Mouse (Mus musculus): Measurements from ENCODE around the gene Tlr13. TPM values are rescaled to one million over a fixed set of nuclear protein-coding genes. Genes with fewer than 3 reads are reported as not detected.

Gene Tlr13
- 0.65 and 1.4 TPM in 2 replicates for polyA plus RNA-seq (2014; fragmentation: Nextera tagmentation; extraction: Ambion mirVana)

GRCm38 (mm10) chrX:106142936-106143335 is at the start of gene Tlr13:
Tlr13 (plus strand) TSS chrX:106143204.
- H3K4me2 ChIP-seq (replicated peaks; ENCODE audit: low read depth, low read length), result no peak within 1 kb of the TSS
- no peak for ATAC-seq (ENCODE audit: insufficient number of reproducible peaks, insufficient read depth, low FRiP score, low read depth)
- 87% methylated on average over 6 of the region's 6 CpGs for WGBS
- no peak within 1 kb of the TSS for H3K4me3 ChIP-seq (ENCODE audit: low read depth, low read length)
- no peak within 1 kb of the TSS for H3K27ac ChIP-seq (ENCODE audit: low read length)
- H3K36me3 ChIP-seq (ENCODE audit: control insufficient read depth, insufficient read depth, low read length), result no peaks in the 10 kb centered on the region
- H3K27me3 ChIP-seq (ENCODE audit: control insufficient read depth, insufficient read depth, low read length), result no peaks in the 10 kb centered on the region
- no peaks in the 10 kb centered on the region for H3K9me3 ChIP-seq (ENCODE audit: control insufficient read depth, low read depth, low read length)
- H3K9ac ChIP-seq (replicated peaks; ENCODE audit: low read depth, low read length), result no peak within 1 kb of the TSS
- H3K4me1 ChIP-seq (ENCODE audit: control insufficient read depth, insufficient read depth, low read length), result no peaks in the 10 kb centered on the region

GRCm38 (mm10) chrX:106105464-106105863 is 37.5 kb upstream of the Tlr13 start:
- no peaks in the 10 kb centered on the region; the same call in 1 of the 2 replicates for H3K36me3 ChIP-seq (ENCODE audit: control insufficient read depth, insufficient read depth, low read length)
- no peak overlapping the region for H3K9ac ChIP-seq (replicated peaks; ENCODE audit: low read depth, low read length)
- no peaks in the 10 kb centered on the region for H3K27me3 ChIP-seq (ENCODE audit: control insufficient read depth, insufficient read depth, low read length)
- ATAC-seq (ENCODE audit: insufficient number of reproducible peaks, insufficient read depth, low FRiP score, low read depth), result 0 out of 2 replicates have a peak, but pooled peaks have one; percentile 33
- no peaks in the 10 kb centered on the region for H3K4me1 ChIP-seq (ENCODE audit: control insufficient read depth, insufficient read depth, low read length)
- 59% methylated on average over 2 of the region's 2 CpGs for WGBS
- H3K9me3 ChIP-seq (ENCODE audit: control insufficient read depth, low read depth, low read length), result no peaks in the 10 kb centered on the region
- H3K4me3 ChIP-seq (ENCODE audit: low read depth, low read length), result no peak overlapping the region
- H3K4me2 ChIP-seq (replicated peaks; ENCODE audit: low read depth, low read length), result no peak overlapping the region
- no peak overlapping the region for H3K27ac ChIP-seq (ENCODE audit: low read length)

- no peak overlapping the region for H3K4me3 ChIP-seq (ENCODE audit: low read depth, low read length)
- no peak for ATAC-seq (ENCODE audit: insufficient number of reproducible peaks, insufficient read depth, low FRiP score, low read depth)
- 87% methylated on average over 4 of the region's 4 CpGs for WGBS
- no peaks in the 10 kb centered on the region for H3K27me3 ChIP-seq (ENCODE audit: control insufficient read depth, insufficient read depth, low read length)
- H3K27ac ChIP-seq (ENCODE audit: low read length), result no peak overlapping the region
- H3K9me3 ChIP-seq (ENCODE audit: control insufficient read depth, low read depth, low read length), result no peaks in the 10 kb centered on the region
- H3K4me2 ChIP-seq (replicated peaks; ENCODE audit: low read depth, low read length), result no peak overlapping the region
- H3K36me3 ChIP-seq (ENCODE audit: control insufficient read depth, insufficient read depth, low read length), result 0 out of 2 replicates have a peak, but pooled peaks cover 2% of the 10 kb centered on the region
- no peaks in the 10 kb centered on the region for H3K4me1 ChIP-seq (ENCODE audit: control insufficient read depth, insufficient read depth, low read length)
- H3K9ac ChIP-seq (replicated peaks; ENCODE audit: low read depth, low read length), result no peak overlapping the region
Measured at GRCm38 (mm10) chrX:106113881-106114280, 29.1 kb upstream of the Tlr13 start.

GRCm38 (mm10) chrX:106114674-106115073 is 28.3 kb upstream of the Tlr13 start:
- H3K36me3 ChIP-seq (ENCODE audit: control insufficient read depth, insufficient read depth, low read length), result 0 out of 2 replicates have a peak, but pooled peaks cover 2% of the 10 kb centered on the region

GRCm38 (mm10) chrX:106122823-106123222 is 20.2 kb upstream of the Tlr13 start:
- Histone ChIP-seq H3K4me3 (ENCODE audit: low read depth, low read length) (no peak overlapping the region), H3K27me3 (ENCODE audit: control insufficient read depth, insufficient read depth, low read length) (no peaks in the 10 kb centered on the region), H3K4me2 (replicated peaks; ENCODE audit: low read depth, low read length) (no peak overlapping the region), H3K9me3 (ENCODE audit: control insufficient read depth, low read depth, low read length) (no peaks in the 10 kb centered on the region), H3K27ac (ENCODE audit: low read length) (no peak overlapping the region), H3K4me1 (ENCODE audit: control insufficient read depth, insufficient read depth, low read length) (no peaks in the 10 kb centered on the region), H3K36me3 (ENCODE audit: control insufficient read depth, insufficient read depth, low read length) (no peaks in the 10 kb centered on the region), H3K9ac (replicated peaks; ENCODE audit: low read depth, low read length) (no peak overlapping the region)
- ATAC-seq (ENCODE audit: insufficient number of reproducible peaks, insufficient read depth, low FRiP score, low read depth), result no peak
- 93% methylated on average over 2 of the region's 2 CpGs for WGBS

More at GRCm38 (mm10) chrX:106114674-106115073, 28.3 kb upstream of the Tlr13 start:
- H3K9me3 ChIP-seq (ENCODE audit: control insufficient read depth, low read depth, low read length), result no peaks in the 10 kb centered on the region
- H3K27me3 ChIP-seq (ENCODE audit: control insufficient read depth, insufficient read depth, low read length), result no peaks in the 10 kb centered on the region
- H3K27ac ChIP-seq (ENCODE audit: low read length), result no peak overlapping the region
- WGBS, result 63% methylated on average over 1 of the region's 1 CpGs
- no peak overlapping the region for H3K4me3 ChIP-seq (ENCODE audit: low read depth, low read length)
- H3K9ac ChIP-seq (replicated peaks; ENCODE audit: low read depth, low read length), result no peak overlapping the region
- H3K4me2 ChIP-seq (replicated peaks; ENCODE audit: low read depth, low read length), result no peak overlapping the region
- H3K4me1 ChIP-seq (ENCODE audit: control insufficient read depth, insufficient read depth, low read length), result no peaks in the 10 kb centered on the region
- no peak for ATAC-seq (ENCODE audit: insufficient number of reproducible peaks, insufficient read depth, low FRiP score, low read depth)

- Histone ChIP-seq H3K9ac (replicated peaks; ENCODE audit: low read depth, low read length) (no peak overlapping the region), H3K4me2 (replicated peaks; ENCODE audit: low read depth, low read length) (no peak overlapping the region), H3K9me3 (ENCODE audit: control insufficient read depth, low read depth, low read length) (no peaks in the 10 kb centered on the region), H3K4me3 (ENCODE audit: low read depth, low read length) (no peak overlapping the region), H3K27ac (ENCODE audit: low read length) (no peak overlapping the region), H3K36me3 (ENCODE audit: control insufficient read depth, insufficient read depth, low read length) (no peaks in the 10 kb centered on the region), H3K27me3 (ENCODE audit: control insufficient read depth, insufficient read depth, low read length) (no peaks in the 10 kb centered on the region), H3K4me1 (ENCODE audit: control insufficient read depth, insufficient read depth, low read length) (no peaks in the 10 kb centered on the region)
- no peak for ATAC-seq (ENCODE audit: insufficient number of reproducible peaks, insufficient read depth, low FRiP score, low read depth)
- 74% methylated on average over 6 of the region's 6 CpGs for WGBS
Measured at GRCm38 (mm10) chrX:106128283-106128682, 14.7 kb upstream of the Tlr13 start.

GRCm38 (mm10) chrX:106129877-106130276 is 13.1 kb upstream of the Tlr13 start:
- ATAC-seq (ENCODE audit: insufficient number of reproducible peaks, insufficient read depth, low FRiP score, low read depth), result no peak
- H3K4me1 ChIP-seq (ENCODE audit: control insufficient read depth, insufficient read depth, low read length), result no peaks in the 10 kb centered on the region
- no peaks in the 10 kb centered on the region for H3K36me3 ChIP-seq (ENCODE audit: control insufficient read depth, insufficient read depth, low read length)
- H3K9me3 ChIP-seq (ENCODE audit: control insufficient read depth, low read depth, low read length), result no peaks in the 10 kb centered on the region
- no peak overlapping the region for H3K4me3 ChIP-seq (ENCODE audit: low read depth, low read length)
- H3K27me3 ChIP-seq (ENCODE audit: control insufficient read depth, insufficient read depth, low read length), result no peaks in the 10 kb centered on the region
- no peak overlapping the region for H3K9ac ChIP-seq (replicated peaks; ENCODE audit: low read depth, low read length)
- no peak overlapping the region for H3K4me2 ChIP-seq (replicated peaks; ENCODE audit: low read depth, low read length)
- H3K27ac ChIP-seq (ENCODE audit: low read length), result no peak overlapping the region
- WGBS, result 78% methylated on average over 4 of the region's 4 CpGs

GRCm38 (mm10) chrX:106134916-106135315 is 8.1 kb upstream of the Tlr13 start:
- H3K4me1 ChIP-seq (ENCODE audit: control insufficient read depth, insufficient read depth, low read length), result no peaks in the 10 kb centered on the region
- H3K27ac ChIP-seq (ENCODE audit: low read length), result no peak overlapping the region
- H3K9me3 ChIP-seq (ENCODE audit: control insufficient read depth, low read depth, low read length), result no peaks in the 10 kb centered on the region
- no peaks in the 10 kb centered on the region for H3K27me3 ChIP-seq (ENCODE audit: control insufficient read depth, insufficient read depth, low read length)
- WGBS, result 67% methylated on average over 3 of the region's 3 CpGs
- no peak overlapping the region for H3K4me3 ChIP-seq (ENCODE audit: low read depth, low read length)
- ATAC-seq (ENCODE audit: insufficient number of reproducible peaks, insufficient read depth, low FRiP score, low read depth), result no peak
- no peak overlapping the region for H3K4me2 ChIP-seq (replicated peaks; ENCODE audit: low read depth, low read length)
- H3K9ac ChIP-seq (replicated peaks; ENCODE audit: low read depth, low read length), result no peak overlapping the region
- H3K36me3 ChIP-seq (ENCODE audit: control insufficient read depth, insufficient read depth, low read length), result no peaks in the 10 kb centered on the region

GRCm38 (mm10) chrX:106135484-106135883 is 7.5 kb upstream of the Tlr13 start:
- H3K4me3 ChIP-seq (ENCODE audit: low read depth, low read length), result no peak overlapping the region
- WGBS, result 79% methylated on average over 4 of the region's 4 CpGs
- H3K9ac ChIP-seq (replicated peaks; ENCODE audit: low read depth, low read length), result no peak overlapping the region
- no peaks in the 10 kb centered on the region for H3K27me3 ChIP-seq (ENCODE audit: control insufficient read depth, insufficient read depth, low read length)
- no peaks in the 10 kb centered on the region for H3K4me1 ChIP-seq (ENCODE audit: control insufficient read depth, insufficient read depth, low read length)
- no peaks in the 10 kb centered on the region for H3K9me3 ChIP-seq (ENCODE audit: control insufficient read depth, low read depth, low read length)
- H3K4me2 ChIP-seq (replicated peaks; ENCODE audit: low read depth, low read length), result no peak overlapping the region
- no peaks in the 10 kb centered on the region for H3K36me3 ChIP-seq (ENCODE audit: control insufficient read depth, insufficient read depth, low read length)
- no peak for ATAC-seq (ENCODE audit: insufficient number of reproducible peaks, insufficient read depth, low FRiP score, low read depth)
- no peak overlapping the region for H3K27ac ChIP-seq (ENCODE audit: low read length)

All from stomach, embryonic 14.5 days (tissue).